Mouse (Mus musculus): ENCODE data around the gene Olfr641. TPM values are rescaled to one million over a fixed set of nuclear protein-coding genes. Genes with fewer than 3 reads are reported as not detected.

Gene Olfr641
- 0.15 TPM in 1 of 2 replicates, not detected in the other for polyA plus RNA-seq (2012; rRNA removed)

DNA sequence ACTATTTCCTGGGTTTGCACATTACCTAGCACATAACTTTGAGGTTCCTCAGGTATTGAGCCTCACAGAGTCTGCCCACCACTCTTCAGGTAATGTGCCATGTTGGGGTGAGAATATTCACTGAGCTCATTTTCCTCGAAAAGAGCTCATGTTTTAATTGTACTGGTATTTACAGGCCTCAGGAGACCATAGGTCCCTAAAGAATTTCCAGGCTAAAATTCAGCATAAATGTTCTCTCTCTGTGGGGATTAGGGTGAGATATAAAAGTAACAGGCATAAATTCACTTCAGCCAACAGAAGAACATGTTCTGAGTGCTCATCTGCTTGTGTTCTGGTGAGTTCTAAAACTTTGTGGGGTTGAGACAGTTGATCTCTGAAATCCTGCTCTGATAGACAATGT lies at the start of gene Olfr641:
Gene Olfr641, plus strand, starts transcription at position 301 of the 400 bp plus-strand sequence.
- Histone ChIP-seq H3K36me3 (ENCODE audit: control insufficient read depth, insufficient read depth, low read length) (no peaks in the 10 kb centered on the region), H3K27me3 (ENCODE audit: control insufficient read depth, insufficient read depth, low read length) (no peaks in the 10 kb centered on the region), H3K4me1 (ENCODE audit: control insufficient read depth, insufficient read depth, low read length) (no peaks in the 10 kb centered on the region), H3K4me3 (ENCODE audit: control insufficient read depth, low read depth, low read length) (no peak within 1 kb of the TSS), H3K27ac (ENCODE audit: control insufficient read depth, insufficient read depth, low read depth, low read length) (no peak within 1 kb of the TSS)
- no peak for TF ChIP-seq CTCF (IDR thresholded peaks at IDR 0.05; ENCODE audit: control insufficient read depth, insufficient read depth, insufficient replicate concordance, low read depth, low read length)
- TF ChIP-seq POLR2A (IDR thresholded peaks at IDR 0.05; ENCODE audit: control insufficient read depth, low read depth, low read length) = no peak

DNA sequence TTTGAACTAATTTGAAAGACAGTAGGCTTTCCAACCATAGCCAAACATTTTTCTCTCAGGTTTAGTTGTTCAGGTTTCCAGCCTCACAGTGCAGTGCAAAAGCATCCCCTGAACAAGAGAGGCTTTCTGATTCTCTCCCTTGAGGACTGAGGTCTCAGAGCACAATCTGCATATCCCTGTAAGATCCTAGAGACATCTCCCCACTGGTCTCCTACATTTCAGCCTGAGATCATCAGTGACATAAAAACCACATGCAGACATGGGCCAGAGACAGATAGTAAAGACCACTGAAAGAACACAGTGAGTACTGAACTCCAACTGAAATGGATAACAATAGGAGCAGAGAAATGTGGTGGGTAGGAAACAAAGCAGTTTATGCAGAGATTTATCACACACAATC lies 36.8 kb upstream of the Olfr641 start, which contains the start of gene Olfr638:
Gene Olfr638, plus strand, starts transcription at position 301 of the 400 bp plus-strand sequence.
- Histone ChIP-seq H3K27me3 (ENCODE audit: control insufficient read depth, insufficient read depth, low read length) (no peaks in the 10 kb centered on the region), H3K4me1 (ENCODE audit: control insufficient read depth, insufficient read depth, low read length) (no peaks in the 10 kb centered on the region), H3K36me3 (ENCODE audit: control insufficient read depth, insufficient read depth, low read length) (no peaks in the 10 kb centered on the region), H3K27ac (ENCODE audit: control insufficient read depth, insufficient read depth, low read depth, low read length) (no peak within 1 kb of the TSS), H3K4me3 (ENCODE audit: control insufficient read depth, low read depth, low read length) (no peak within 1 kb of the TSS)
- TF ChIP-seq POLR2A (IDR thresholded peaks at IDR 0.05; ENCODE audit: control insufficient read depth, low read depth, low read length) = no peak
- no peak for TF ChIP-seq CTCF (IDR thresholded peaks at IDR 0.05; ENCODE audit: control insufficient read depth, insufficient read depth, insufficient replicate concordance, low read depth, low read length)

DNA sequence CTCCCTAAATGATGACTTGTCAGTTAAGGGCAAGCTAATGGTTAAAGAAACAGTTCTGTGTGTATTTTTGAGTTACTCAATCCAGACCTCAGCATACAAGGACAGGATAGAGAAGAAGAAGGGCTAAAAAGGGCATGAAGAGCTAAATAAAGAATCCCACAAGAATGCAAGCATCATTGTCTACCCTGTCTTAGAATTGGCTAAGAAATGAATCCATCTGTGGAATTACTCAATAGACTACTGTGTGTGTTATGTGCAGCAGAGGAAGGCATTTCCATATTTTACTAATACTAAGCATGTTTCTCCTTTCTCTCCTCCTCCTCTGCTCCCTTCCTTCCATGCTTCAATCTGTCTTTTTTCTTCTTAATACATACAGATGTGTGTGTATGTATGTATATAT lies 36.1 kb upstream of the Olfr641 start:
- TF ChIP-seq CTCF (IDR thresholded peaks at IDR 0.05; ENCODE audit: control insufficient read depth, insufficient read depth, insufficient replicate concordance, low read depth, low read length) = no peak
- TF ChIP-seq POLR2A (IDR thresholded peaks at IDR 0.05; ENCODE audit: control insufficient read depth, low read depth, low read length) = no peak
- Histone ChIP-seq H3K4me1 (ENCODE audit: control insufficient read depth, insufficient read depth, low read length) (no peaks in the 10 kb centered on the region), H3K27ac (ENCODE audit: control insufficient read depth, insufficient read depth, low read depth, low read length) (no peak overlapping the region), H3K4me3 (ENCODE audit: control insufficient read depth, low read depth, low read length) (no peak overlapping the region), H3K36me3 (ENCODE audit: control insufficient read depth, insufficient read depth, low read length) (no peaks in the 10 kb centered on the region), H3K27me3 (ENCODE audit: control insufficient read depth, insufficient read depth, low read length) (no peaks in the 10 kb centered on the region)

DNA sequence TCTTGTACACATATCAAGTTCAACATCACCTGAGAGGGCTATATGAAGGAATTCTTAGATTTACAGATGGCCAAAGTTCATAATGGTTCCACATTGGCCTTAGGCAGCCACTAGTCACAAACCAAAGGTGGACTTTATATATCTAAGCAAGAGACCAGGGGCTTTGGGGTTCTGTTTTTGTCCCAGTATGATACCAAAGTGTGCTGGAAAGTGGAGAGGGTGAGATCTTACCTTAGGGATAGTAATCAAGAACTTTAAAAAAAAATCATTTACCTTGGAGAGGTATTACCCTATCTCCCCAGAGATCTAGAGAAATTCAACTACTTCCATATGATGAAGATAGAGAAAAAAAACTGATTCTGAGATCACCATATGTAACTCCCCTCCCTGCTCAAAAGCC lies 18.0 kb upstream of the Olfr641 start, which contains the start of gene Olfr639:
Gene Olfr639, minus strand, starts transcription at position 101 of the 400 bp plus-strand sequence.
- H3K4me3 ChIP-seq (ENCODE audit: control insufficient read depth, low read depth, low read length) = no peak within 1 kb of the TSS
- H3K36me3 ChIP-seq (ENCODE audit: control insufficient read depth, insufficient read depth, low read length) = no peaks in the 10 kb centered on the region
- no peak within 1 kb of the TSS for H3K27ac ChIP-seq (ENCODE audit: control insufficient read depth, insufficient read depth, low read depth, low read length)
- no peak for TF ChIP-seq POLR2A (IDR thresholded peaks at IDR 0.05; ENCODE audit: control insufficient read depth, low read depth, low read length)
- TF ChIP-seq CTCF (IDR thresholded peaks at IDR 0.05; ENCODE audit: control insufficient read depth, insufficient read depth, insufficient replicate concordance, low read depth, low read length) = no peak
- H3K27me3 ChIP-seq (ENCODE audit: control insufficient read depth, insufficient read depth, low read length) = no peaks in the 10 kb centered on the region
- no peaks in the 10 kb centered on the region for H3K4me1 ChIP-seq (ENCODE audit: control insufficient read depth, insufficient read depth, low read length)

DNA sequence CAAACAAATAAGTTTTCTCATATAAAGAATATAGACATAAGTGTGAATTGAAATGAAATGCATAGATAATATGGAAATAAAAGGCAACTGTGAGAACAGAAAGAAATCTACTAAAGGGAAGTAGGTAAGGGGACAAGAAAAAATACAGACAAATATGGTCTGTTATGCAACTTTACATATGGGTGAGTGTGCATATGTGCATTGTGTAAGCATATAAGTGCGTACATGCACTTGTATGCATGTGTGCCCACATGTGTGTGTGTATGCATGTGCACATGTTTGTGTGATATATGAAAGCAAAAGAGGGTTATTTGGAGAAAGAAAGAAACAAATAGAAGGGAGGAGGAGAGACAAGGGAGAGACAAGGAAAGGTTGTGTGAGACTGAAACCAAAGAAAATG lies 16.3 kb upstream of the Olfr641 start:
- no peaks in the 10 kb centered on the region for H3K4me1 ChIP-seq (ENCODE audit: control insufficient read depth, insufficient read depth, low read length)
- no peak overlapping the region for H3K4me3 ChIP-seq (ENCODE audit: control insufficient read depth, low read depth, low read length)
- no peaks in the 10 kb centered on the region for H3K27me3 ChIP-seq (ENCODE audit: control insufficient read depth, insufficient read depth, low read length)
- TF ChIP-seq CTCF (IDR thresholded peaks at IDR 0.05; ENCODE audit: control insufficient read depth, insufficient read depth, insufficient replicate concordance, low read depth, low read length) (no peak), POLR2A (IDR thresholded peaks at IDR 0.05; ENCODE audit: control insufficient read depth, low read depth, low read length) (no peak)
- H3K36me3 ChIP-seq (ENCODE audit: control insufficient read depth, insufficient read depth, low read length) = no peaks in the 10 kb centered on the region
- no peak overlapping the region for H3K27ac ChIP-seq (ENCODE audit: control insufficient read depth, insufficient read depth, low read depth, low read length)

DNA sequence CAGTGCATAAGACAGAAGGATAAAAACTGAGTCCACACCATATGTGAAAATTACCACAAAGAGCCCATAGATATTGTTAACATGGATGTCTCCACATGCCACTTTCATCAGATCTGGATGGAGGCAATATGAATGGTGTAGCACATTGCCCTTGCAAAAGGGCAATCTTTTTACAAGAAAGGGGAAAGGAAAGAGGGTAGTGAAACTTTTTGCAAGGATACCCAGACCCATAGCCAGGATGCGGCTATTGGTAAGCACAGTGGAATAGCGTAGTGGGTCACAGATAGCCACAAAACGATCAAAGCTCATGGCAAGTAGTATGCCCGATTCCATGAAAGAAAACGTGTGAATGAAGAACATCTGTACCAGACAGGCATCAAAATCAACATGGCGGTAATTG lies 13.6 kb upstream of the Olfr641 start:
- no peak overlapping the region for H3K27ac ChIP-seq (ENCODE audit: control insufficient read depth, insufficient read depth, low read depth, low read length)
- no peaks in the 10 kb centered on the region for H3K36me3 ChIP-seq (ENCODE audit: control insufficient read depth, insufficient read depth, low read length)
- no peaks in the 10 kb centered on the region for H3K27me3 ChIP-seq (ENCODE audit: control insufficient read depth, insufficient read depth, low read length)
- no peak overlapping the region for H3K4me3 ChIP-seq (ENCODE audit: control insufficient read depth, low read depth, low read length)
- H3K4me1 ChIP-seq (ENCODE audit: control insufficient read depth, insufficient read depth, low read length) = no peaks in the 10 kb centered on the region
- TF ChIP-seq POLR2A (IDR thresholded peaks at IDR 0.05; ENCODE audit: control insufficient read depth, low read depth, low read length) = no peak
- no peak for TF ChIP-seq CTCF (IDR thresholded peaks at IDR 0.05; ENCODE audit: control insufficient read depth, insufficient read depth, insufficient replicate concordance, low read depth, low read length)

DNA sequence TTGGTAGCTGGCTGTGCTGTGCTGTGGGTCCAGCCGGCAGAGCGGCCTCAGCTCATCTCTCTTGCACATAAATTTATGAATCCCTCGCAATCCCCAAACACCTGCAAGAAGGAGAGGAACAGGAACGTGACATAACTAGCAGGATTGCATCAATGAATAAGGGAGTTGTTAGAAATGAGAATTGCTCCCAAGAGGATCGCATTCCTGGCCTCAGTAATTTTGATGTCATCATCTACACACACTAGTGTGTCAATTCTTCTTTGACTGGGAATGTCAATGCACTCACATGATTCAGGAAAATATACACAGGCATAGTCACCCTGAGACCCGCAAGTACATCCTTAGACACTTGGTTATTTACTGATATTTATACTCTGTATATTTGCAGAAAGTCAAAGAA lies 9.8 kb upstream of the Olfr641 start, which contains the start of gene Olfr640:
Gene Olfr640, minus strand, starts transcription at position 101 of the 400 bp plus-strand sequence.
- H3K27ac ChIP-seq (ENCODE audit: control insufficient read depth, insufficient read depth, low read depth, low read length) = no peak within 1 kb of the TSS
- no peaks in the 10 kb centered on the region for H3K27me3 ChIP-seq (ENCODE audit: control insufficient read depth, insufficient read depth, low read length)
- H3K4me3 ChIP-seq (ENCODE audit: control insufficient read depth, low read depth, low read length) = no peak within 1 kb of the TSS
- no peaks in the 10 kb centered on the region for H3K4me1 ChIP-seq (ENCODE audit: control insufficient read depth, insufficient read depth, low read length)
- no peak for TF ChIP-seq POLR2A (IDR thresholded peaks at IDR 0.05; ENCODE audit: control insufficient read depth, low read depth, low read length)
- no peak for TF ChIP-seq CTCF (IDR thresholded peaks at IDR 0.05; ENCODE audit: control insufficient read depth, insufficient read depth, insufficient replicate concordance, low read depth, low read length)
- no peaks in the 10 kb centered on the region for H3K36me3 ChIP-seq (ENCODE audit: control insufficient read depth, insufficient read depth, low read length)

Data from testis, adult 2 months (tissue).